Mouse (Mus musculus) brain, embryonic 14.5 days (tissue): ENCODE measurements around the gene Pid1. TPM values are rescaled to one million over a fixed set of nuclear protein-coding genes. Genes with fewer than 3 reads are reported as not detected.

Source experiments
- DNase-seq: peaks from one replicate; pipeline ENCODE4 v3.0.0-alpha.2; 2011; ENCODE audit warnings: low read depth
- CTCF ChIP-seq: fragments of 200-500 bp; IDR thresholded peaks from 2 replicates; pipeline ENCODE4 v1.5.1; 2012; ENCODE audit warnings: inconsistent platforms, mild to moderate bottlenecking, moderate library complexity, borderline replicate concordance; ENCODE audit not compliant: insufficient read depth, insufficient read length; ENCODE audit errors: extremely low read depth
- POLR2A ChIP-seq: fragments of 200-500 bp; IDR thresholded peaks from 2 replicates; pipeline ENCODE4 v1.6.1; 2012; ENCODE audit warnings: mild to moderate bottlenecking, inconsistent platforms, borderline replicate concordance; ENCODE audit not compliant: poor library complexity, insufficient read depth, insufficient read length, severe bottlenecking; ENCODE audit errors: extremely low read depth
- polyA plus RNA-seq: library from polyadenylated mRNA; depleted of rRNA; stranded (reverse); fragments of >200 nt; gene quantifications from 2 replicates; pipeline ENCODE4 v1.2.3, GENCODE M21; 2012

Gene Pid1
- polyA plus RNA-seq, 1 experiment, result 49.9 TPM

DNA sequence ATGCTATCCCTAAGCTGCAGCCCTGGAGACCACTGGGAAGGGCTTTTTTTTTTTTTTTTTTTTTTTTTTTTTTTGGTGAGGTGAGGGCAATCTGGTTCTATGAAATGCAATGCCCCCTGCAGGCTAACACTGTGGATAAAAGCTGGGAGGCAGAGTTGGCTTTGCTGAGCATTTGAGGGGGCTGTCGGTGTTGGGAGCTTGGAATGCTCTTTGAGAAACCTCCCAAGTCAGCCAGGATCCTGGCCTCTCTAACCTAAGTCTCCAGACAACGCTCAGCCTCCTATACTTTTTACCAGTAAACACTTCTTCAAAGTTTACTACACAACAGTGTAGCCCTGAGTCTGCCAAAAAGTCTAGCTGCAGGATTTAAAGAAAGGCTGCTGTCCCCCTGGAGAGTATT lies 80.9 kb downstream of the Pid1 start:
- TF ChIP-seq POLR2A, result no peak
- peak; percentile 41; the same call in 1 of the 2 replicates for TF ChIP-seq CTCF
- DNase-seq, result peak; percentile 70

DNA sequence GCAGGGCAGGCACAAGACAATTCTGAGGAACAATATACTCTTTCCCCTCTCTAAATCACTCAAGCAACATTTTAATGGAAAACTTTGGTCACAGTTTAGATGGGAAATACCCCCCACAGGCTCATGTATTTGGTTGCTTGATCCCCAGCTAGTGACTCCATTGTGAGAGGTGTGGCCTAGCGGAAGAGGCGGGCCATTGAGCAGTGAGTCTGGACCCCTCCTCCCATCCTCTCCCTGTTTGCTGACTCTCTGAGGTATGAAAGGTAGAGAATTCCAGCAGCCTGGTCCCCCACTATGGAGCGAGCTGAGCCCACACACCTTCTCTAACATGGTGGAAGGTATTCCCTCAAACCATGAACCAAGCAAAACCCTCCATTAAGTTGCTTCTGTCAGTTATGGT lies 83.8 kb downstream of the Pid1 start:
- DNase-seq, result no peak
- TF ChIP-seq POLR2A (no peak), CTCF (no peak)

DNA sequence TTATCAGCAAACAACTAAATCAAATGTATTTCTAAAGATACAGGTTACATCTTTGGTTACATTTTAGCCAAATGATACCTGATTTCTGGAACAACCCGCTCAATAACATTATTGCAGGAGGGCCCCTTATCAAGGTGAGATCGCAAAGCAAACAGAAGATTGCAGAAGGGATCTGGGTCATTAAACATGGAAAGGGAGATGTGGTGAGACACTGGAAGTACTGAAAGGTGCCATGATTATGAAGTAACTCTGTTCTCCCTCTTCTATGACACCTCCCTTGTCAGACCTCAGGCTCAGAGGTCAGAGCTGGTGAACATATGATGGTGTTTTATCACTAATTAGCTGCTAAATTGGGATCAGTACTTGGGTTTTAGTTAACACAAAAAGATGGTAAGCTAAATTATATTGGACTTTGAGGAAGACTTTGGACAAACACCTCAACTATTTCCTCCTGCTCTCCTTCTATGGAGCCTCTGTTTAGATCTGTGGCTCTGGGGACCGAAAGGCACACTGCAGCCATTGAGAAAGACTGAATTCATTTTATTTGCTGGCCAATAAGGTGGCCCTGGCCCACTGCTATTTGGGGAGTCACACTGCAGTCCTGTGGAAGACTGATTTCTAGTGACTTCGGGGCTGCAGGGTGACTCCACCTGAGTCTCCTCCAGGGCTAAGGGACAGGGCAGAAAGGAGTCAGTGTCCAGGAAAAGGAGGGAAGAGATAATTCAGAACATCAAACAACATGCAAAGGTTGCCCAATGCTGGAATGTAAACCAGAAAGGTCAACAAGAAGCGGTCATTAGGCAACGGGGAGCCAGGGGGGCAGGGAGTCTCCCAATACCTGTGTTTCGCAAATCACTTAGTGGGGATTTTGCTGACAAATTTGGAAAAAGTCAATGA lies 85.4 kb downstream of the Pid1 start:
- no peak for DNase-seq
- TF ChIP-seq CTCF (no peak), POLR2A (no peak)

DNA sequence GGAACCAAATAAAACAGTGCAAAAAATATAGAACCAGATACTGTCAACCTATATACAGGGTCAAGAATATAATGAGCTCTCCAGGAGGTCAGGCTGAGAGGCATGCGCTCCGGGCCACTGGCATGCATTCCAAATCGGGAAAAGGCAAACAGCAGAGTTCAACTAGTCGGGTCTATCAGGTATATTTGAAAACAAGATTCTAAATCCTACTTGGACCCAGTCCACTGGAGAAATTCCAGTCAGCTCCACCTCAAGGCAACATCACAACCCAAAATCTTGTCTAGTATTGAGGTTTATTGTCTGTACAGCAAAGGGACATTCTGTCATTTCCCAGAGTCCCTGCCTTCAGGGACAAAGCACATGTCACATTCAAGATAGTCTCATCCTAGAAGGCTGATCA lies 91.0 kb downstream of the Pid1 start:
- TF ChIP-seq CTCF, result no peak
- no peak for TF ChIP-seq POLR2A

DNA sequence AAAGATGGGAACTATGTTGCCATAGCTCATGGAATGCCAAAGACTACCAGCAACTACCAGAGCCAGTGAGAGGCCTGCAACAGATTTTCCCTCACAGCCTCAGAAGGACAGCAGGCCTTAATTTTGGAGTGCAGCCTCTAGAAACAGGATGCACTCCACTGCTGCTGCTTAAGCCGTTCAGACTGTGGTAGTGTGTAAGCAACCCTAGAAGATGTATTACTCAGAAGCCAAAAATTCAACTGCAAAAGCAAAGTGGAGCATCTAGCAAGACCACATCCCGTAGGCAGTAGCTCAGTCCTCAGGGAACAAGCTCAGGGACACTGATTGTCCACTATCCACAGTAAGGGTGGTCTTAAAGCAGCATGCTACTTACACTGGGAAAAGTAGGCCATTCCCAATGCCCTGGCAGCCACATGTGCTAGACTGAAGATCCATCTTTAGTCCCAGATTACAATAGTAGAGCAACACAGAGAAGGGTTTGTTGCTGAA lies 92.2 kb downstream of the Pid1 start:
- no peak for DNase-seq
- no peak for TF ChIP-seq POLR2A
- no peak for TF ChIP-seq CTCF

More for the DNA sequence above, 91.0 kb downstream of the Pid1 start:
- DNase-seq, result no peak

DNA sequence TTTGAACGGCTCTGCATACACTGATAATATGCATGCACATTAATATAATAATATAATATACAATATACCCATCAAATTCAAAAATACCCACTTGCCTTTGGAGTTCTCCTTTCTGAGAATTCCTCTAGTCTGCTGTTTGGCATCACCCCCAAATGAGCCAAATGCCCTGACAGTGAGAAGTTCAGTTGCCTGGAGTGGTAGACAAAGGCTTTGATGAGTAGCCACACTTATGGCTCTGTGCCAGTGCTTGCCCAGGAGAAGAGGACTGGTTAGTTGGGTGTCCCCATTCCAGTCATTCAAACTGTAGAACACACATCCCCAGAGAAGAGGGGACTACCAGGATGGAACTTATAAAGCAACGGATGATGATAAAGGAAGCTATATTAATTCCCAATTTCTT lies 106.3 kb downstream of the Pid1 start:
- TF ChIP-seq CTCF (no peak), POLR2A (no peak)

DNA sequence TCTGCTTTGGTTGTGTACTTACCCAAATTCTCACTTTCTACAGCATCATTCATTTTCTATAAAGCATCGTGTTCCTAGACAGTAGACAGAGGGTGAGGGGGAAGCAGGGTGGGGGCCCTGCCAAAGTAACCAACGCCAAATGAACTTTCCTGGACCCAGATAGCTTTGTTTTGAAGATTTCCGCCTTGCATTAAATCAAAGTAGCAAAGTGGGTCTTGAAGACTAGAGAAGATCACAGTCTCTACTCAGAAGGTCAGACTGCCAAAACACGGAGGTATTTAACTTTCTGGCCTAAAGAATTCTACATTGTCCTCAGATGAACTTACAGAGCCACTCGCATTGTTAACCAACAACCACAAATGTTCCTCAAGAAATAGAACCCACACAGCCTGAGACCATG lies 109.6 kb downstream of the Pid1 start:
- DNase-seq, result no peak
- TF ChIP-seq POLR2A, result no peak

More for the DNA sequence above, 106.3 kb downstream of the Pid1 start:
- no peak for DNase-seq

DNA sequence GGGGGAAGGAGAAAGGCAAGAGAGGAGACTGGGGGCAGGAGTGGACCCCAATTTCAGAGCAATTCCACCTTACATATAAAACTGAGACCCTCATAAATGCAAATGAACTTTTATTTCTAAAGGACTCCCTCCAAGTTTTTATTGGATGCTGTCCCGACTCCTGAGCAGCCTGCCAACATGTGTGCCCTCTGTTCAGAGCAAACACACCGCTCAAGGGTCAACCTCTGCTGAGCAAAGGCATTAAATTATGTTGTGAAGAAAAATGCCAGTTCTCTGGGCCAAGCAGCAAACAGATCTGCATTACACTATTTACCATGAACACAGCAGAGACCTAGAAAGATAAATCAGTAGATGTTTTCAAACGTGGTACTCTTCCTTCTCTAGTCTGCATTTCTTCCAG lies 110.1 kb downstream of the Pid1 start:
- peak; percentile 37 for DNase-seq
- no peak for TF ChIP-seq CTCF
- no peak for TF ChIP-seq POLR2A

DNA sequence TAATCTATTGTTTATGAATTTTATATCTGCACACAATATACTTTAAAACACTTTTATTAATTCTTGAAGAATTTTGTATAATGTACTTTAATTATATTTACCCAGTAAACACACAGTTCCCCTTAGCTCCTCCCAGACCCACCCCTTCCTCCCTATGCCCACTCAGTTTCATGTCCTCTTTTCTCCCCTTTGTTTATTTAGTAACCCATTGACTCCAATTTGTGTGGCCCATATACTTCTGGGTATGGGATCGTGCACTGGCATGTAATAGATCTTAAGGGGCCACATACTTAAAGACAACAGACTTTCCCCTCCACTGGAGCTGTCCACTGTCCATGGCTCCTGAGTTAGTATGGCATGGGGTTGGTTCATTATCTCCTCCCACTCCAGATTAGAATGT lies 112.8 kb downstream of the Pid1 start:
- TF ChIP-seq CTCF, result no peak
- TF ChIP-seq POLR2A, result no peak
- no peak for DNase-seq

DNA sequence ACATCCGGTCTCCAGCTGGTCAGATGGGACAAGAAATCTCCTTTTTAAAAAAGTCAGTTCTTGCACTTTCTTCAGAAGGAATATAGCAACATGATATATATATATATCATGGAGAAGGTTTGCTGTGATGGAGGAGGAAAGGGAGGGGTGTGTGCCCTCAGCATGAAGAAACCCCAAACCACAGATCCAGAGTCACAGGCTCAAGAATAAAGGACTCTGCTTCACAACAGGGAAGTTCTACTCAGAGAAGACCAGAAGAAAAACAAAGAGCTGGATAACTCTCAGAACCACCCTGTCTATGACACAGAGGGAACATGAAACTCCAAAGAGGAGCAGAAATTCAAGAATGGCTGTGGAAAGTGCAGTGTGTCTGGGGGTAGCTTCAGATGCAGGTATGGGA lies 113.2 kb downstream of the Pid1 start:
- no peak for TF ChIP-seq POLR2A
- no peak for TF ChIP-seq CTCF
- no peak for DNase-seq

DNA sequence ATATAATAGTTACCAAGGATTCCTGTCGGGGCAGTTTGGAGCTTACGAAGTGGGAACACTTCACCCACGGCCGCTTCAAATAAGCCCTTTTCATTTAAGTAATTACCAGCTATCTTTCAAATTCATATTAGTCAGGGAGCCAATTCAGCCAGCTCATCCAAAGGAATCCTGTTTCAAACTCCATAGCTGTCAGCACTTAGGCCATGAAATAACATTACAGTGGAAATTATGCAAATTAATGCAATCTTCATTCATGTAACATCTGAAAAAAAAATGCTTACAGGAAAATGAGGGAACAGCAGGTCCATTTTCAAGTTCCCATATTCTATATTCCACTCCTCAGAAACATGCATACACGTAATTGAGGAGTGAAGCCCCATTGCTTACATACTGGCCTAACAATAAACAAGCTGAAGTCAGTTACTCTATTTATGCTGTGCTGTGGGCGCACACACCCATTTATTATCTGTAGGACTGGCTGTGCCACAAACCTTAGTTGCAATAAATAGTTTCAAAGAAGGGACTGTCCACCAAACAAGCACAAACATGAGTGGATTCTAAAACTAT lies 114.1 kb downstream of the Pid1 start:
- no peak for TF ChIP-seq POLR2A
- DNase-seq, result peak; percentile 71

DNA sequence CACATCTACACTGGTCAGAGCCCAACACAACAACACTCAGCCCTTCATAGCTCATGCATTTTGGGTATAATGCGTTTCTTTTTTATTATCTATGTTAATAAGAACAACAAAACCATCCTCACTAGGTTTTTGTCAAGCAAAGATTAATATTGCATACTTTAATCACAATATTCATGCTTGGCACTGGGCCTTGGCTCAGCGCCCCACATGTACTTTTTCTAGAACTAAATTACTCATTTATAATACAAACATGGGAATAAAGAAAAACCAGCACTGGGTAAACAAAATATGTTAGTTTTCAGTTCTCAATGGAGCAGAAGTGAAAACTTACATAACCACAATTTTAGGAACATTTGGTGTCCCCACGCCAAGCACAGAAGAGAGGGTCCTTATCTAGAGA lies 116.9 kb downstream of the Pid1 start:
- no peak for DNase-seq
- TF ChIP-seq POLR2A (no peak), CTCF (no peak)
